In genomic region chr5:41942131-41942530, GRCm38 (mm10) we compare ENCODE assay signal across 15 mouse cellular contexts.
DNase-seq lines count a peak whose midpoint lies in the region; ATAC-seq lines count a peak whose summit lies in the region.
"Had no signal": no experiment of that assay in that cellular context is flagged by ENCODE, and none has a peak within 500 bp of the region (broad histone marks: within the 10 kb centered on the region; RNA-seq: fewer than 3 reads in every experiment).

No protein-coding gene starts in this region.

- DNase-seq in layer of hippocampus, adult 18-20 months (ENCODE audit: low spot score in 2 of 2), result peak; percentile 59 to 80
- peak; percentile 12 to 46 for DNase-seq in left cerebral cortex, adult 18-20 months (ENCODE audit: low spot score in 2 of 2)
- DNase-seq in right cerebral cortex, postnatal 4 days, result peak; percentile 5
- no peak for DNase-seq in gastrocnemius, adult 8-10 months (ENCODE audit: low spot score in 2 of 2)
- DNase-seq in adrenal gland, postnatal 10 days, result no peak
- DNase-seq: adrenal gland, adult 2 months; kidney, postnatal 36 days; lung, adult 2 months had no signal

- no peaks in the 10 kb centered on the region for H3K9me3 ChIP-seq in midbrain, embryonic 15.5 days
- H3K9me3 ChIP-seq in midbrain, embryonic 13.5 days, result no peaks in the 10 kb centered on the region
- H3K9me3 ChIP-seq: embryonic facial prominence, embryonic 15.5 days; limb, embryonic 15.5 days; megakaryocyte, embryonic 14.5 days; neural tube, embryonic 12.5 days had no signal

- peak; percentile 66 for ATAC-seq in midbrain, embryonic 15.5 days (replicated peaks)
- no peak for ATAC-seq in midbrain, embryonic 13.5 days
- ATAC-seq: intestine, embryonic 16.5 days had no signal

- H3K27me3 ChIP-seq in midbrain, embryonic 15.5 days (replicated peaks), result no peaks in the 10 kb centered on the region
- no peaks in the 10 kb centered on the region for H3K27me3 ChIP-seq in midbrain, embryonic 13.5 days
- H3K27me3 ChIP-seq: embryonic facial prominence, embryonic 15.5 days; limb, embryonic 15.5 days; megakaryocyte, embryonic 14.5 days; neural tube, embryonic 12.5 days had no signal

- H3K4me1 ChIP-seq in midbrain, embryonic 15.5 days, result 0 out of 2 replicates have a peak, but pooled peaks cover under 1% of the 10 kb centered on the region
- H3K4me1 ChIP-seq in midbrain, embryonic 13.5 days (replicated peaks), result no peaks in the 10 kb centered on the region
- H3K4me1 ChIP-seq: embryonic facial prominence, embryonic 15.5 days; limb, embryonic 15.5 days; megakaryocyte, embryonic 14.5 days; neural tube, embryonic 12.5 days had no signal

- no peak overlapping the region for H3K9ac ChIP-seq in midbrain, embryonic 15.5 days
- no peak overlapping the region for H3K9ac ChIP-seq in midbrain, embryonic 13.5 days (replicated peaks)
- H3K9ac ChIP-seq: embryonic facial prominence, embryonic 15.5 days; limb, embryonic 15.5 days; neural tube, embryonic 12.5 days had no signal

- no peaks in the 10 kb centered on the region for H3K36me3 ChIP-seq in midbrain, embryonic 15.5 days (replicated peaks)
- no peaks in the 10 kb centered on the region for H3K36me3 ChIP-seq in midbrain, embryonic 13.5 days
- H3K36me3 ChIP-seq: embryonic facial prominence, embryonic 15.5 days; limb, embryonic 15.5 days; neural tube, embryonic 12.5 days had no signal

- no peak overlapping the region for H3K4me2 ChIP-seq in midbrain, embryonic 15.5 days
- no peak overlapping the region for H3K4me2 ChIP-seq in midbrain, embryonic 13.5 days (replicated peaks)
- H3K4me2 ChIP-seq: embryonic facial prominence, embryonic 15.5 days; limb, embryonic 15.5 days; neural tube, embryonic 12.5 days had no signal

- WGBS in midbrain, embryonic 15.5 days, result 68% methylated on average over 7 of the region's 7 CpGs
- 86% methylated on average over 7 of the region's 7 CpGs for WGBS in midbrain, embryonic 13.5 days

- H3K4me3 ChIP-seq in midbrain, embryonic 15.5 days, result no peak overlapping the region
- no peak overlapping the region for H3K4me3 ChIP-seq in midbrain, embryonic 13.5 days (replicated peaks)
- H3K4me3 ChIP-seq: embryonic facial prominence, embryonic 15.5 days; limb, embryonic 15.5 days; megakaryocyte, embryonic 14.5 days; neural tube, embryonic 12.5 days had no signal

- 0 out of 2 replicates have a peak overlapping the region, but pooled peaks have one; percentile 26 for H3K27ac ChIP-seq in midbrain, embryonic 15.5 days
- H3K27ac ChIP-seq in midbrain, embryonic 13.5 days, result no peak overlapping the region
- H3K27ac ChIP-seq: embryonic facial prominence, embryonic 15.5 days; limb, embryonic 15.5 days; neural tube, embryonic 12.5 days had no signal

Comparison
In these comparisons a context has a peak if more than half of its experiments do, and no peak if none do; other contexts are left out.
1. DNase-seq: peak in layer of hippocampus, adult 18-20 months (2 of 2), left cerebral cortex, adult 18-20 months (2 of 2) and right cerebral cortex, postnatal 4 days (single experiment); none in gastrocnemius, adult 8-10 months (0 of 2) and adrenal gland, postnatal 10 days (single experiment).